In genomic region chr17:3650377-3650776, GRCm38 (mm10) we compare ENCODE assay signal across 32 mouse cellular contexts. TPM values are rescaled to one million over a fixed set of nuclear protein-coding genes. Genes with fewer than 3 reads are reported as not detected.
DNase-seq lines count a peak whose midpoint lies in the region; ATAC-seq lines count a peak whose summit lies in the region.
"Had no signal": no experiment of that assay in that cellular context is flagged by ENCODE, and none has a peak within 500 bp of the region (broad histone marks: within the 10 kb centered on the region; RNA-seq: fewer than 3 reads in every experiment).

No protein-coding gene starts in this region.

- H3K4me1 ChIP-seq in midbrain, embryonic 12.5 days = peaks cover 9% of the 10 kb centered on the region; the same call in 1 of the 2 replicates
- 0 out of 2 replicates have a peak, but pooled peaks cover 7% of the 10 kb centered on the region for H3K4me1 ChIP-seq in midbrain, embryonic 15.5 days
- H3K4me1 ChIP-seq: embryonic facial prominence, embryonic 12.5 days; embryonic facial prominence, embryonic 15.5 days; heart, embryonic 12.5 days; heart, embryonic 15.5 days; hindbrain, embryonic 15.5 days had no signal

- no peak overlapping the region for H3K27ac ChIP-seq in midbrain, embryonic 12.5 days (replicated peaks)
- H3K27ac ChIP-seq in midbrain, embryonic 15.5 days = no peak overlapping the region
- H3K27ac ChIP-seq: embryonic facial prominence, embryonic 12.5 days; embryonic facial prominence, embryonic 15.5 days; forebrain, embryonic 12.5 days; heart, embryonic 15.5 days; hindbrain, embryonic 15.5 days had no signal

- no peaks in the 10 kb centered on the region for H3K27me3 ChIP-seq in midbrain, embryonic 12.5 days
- no peaks in the 10 kb centered on the region for H3K27me3 ChIP-seq in midbrain, embryonic 15.5 days (replicated peaks)
- H3K27me3 ChIP-seq: CH12.LX; embryonic facial prominence, embryonic 12.5 days; embryonic facial prominence, embryonic 15.5 days; forebrain, embryonic 12.5 days; heart, embryonic 12.5 days; heart, embryonic 15.5 days; hindbrain, embryonic 15.5 days had no signal

- WGBS in midbrain, embryonic 12.5 days = 15% methylated on average over 3 of the region's 3 CpGs
- WGBS in midbrain, embryonic 15.5 days = 12% methylated on average over 3 of the region's 3 CpGs

- intact Hi-C loops in heart, postnatal 10 days (cut with DNase I) = no loop called here

- peak; percentile 62 for DNase-seq in heart, adult 11 months
- DNase-seq in heart, postnatal 10 days = no peak
- peak; percentile 25 for DNase-seq in retina, embryonic 14.5 days (ENCODE audit: low spot score)
- no peak for DNase-seq in lung, postnatal 25 days (ENCODE audit: low spot score)
- no peak for DNase-seq in layer of hippocampus, postnatal 36 days
- DNase-seq: adrenal gland, postnatal 10 days; adrenal gland, postnatal 36 days; B cell, adult 2 months; cerebellum, adult 11 months; cerebellum, adult 2 months; cerebellum, adult 9-11 months; cerebellum, postnatal 25 days; gastrocnemius, postnatal 10 days; heart, adult 18-20 months; heart, postnatal 14 days; heart, postnatal 4 days had no signal

- H3K36me3 ChIP-seq in midbrain, embryonic 12.5 days = no peaks in the 10 kb centered on the region
- no peaks in the 10 kb centered on the region for H3K36me3 ChIP-seq in midbrain, embryonic 15.5 days (replicated peaks)
- H3K36me3 ChIP-seq: embryonic facial prominence, embryonic 12.5 days; embryonic facial prominence, embryonic 15.5 days; forebrain, embryonic 12.5 days; G1E; heart, embryonic 12.5 days; heart, embryonic 15.5 days; hindbrain, embryonic 15.5 days had no signal

- ATAC-seq in midbrain, embryonic 12.5 days (ENCODE audit: low FRiP score, low read depth) = 0 out of 2 replicates have a peak, but pooled peaks have one; percentile 16
- no peak for ATAC-seq in midbrain, embryonic 15.5 days (replicated peaks)
- ATAC-seq: forebrain, embryonic 16.5 days; Patski had no signal

- no peak overlapping the region for H3K4me3 ChIP-seq in midbrain, embryonic 12.5 days
- no peak overlapping the region for H3K4me3 ChIP-seq in midbrain, embryonic 15.5 days
- H3K4me3 ChIP-seq: embryonic facial prominence, embryonic 12.5 days; embryonic facial prominence, embryonic 15.5 days; forebrain, embryonic 12.5 days; heart, embryonic 12.5 days; heart, embryonic 15.5 days; hindbrain, embryonic 15.5 days had no signal

- H3K9me3 ChIP-seq in midbrain, embryonic 12.5 days = no peaks in the 10 kb centered on the region
- H3K9me3 ChIP-seq in midbrain, embryonic 15.5 days = no peaks in the 10 kb centered on the region
- H3K9me3 ChIP-seq: embryonic facial prominence, embryonic 12.5 days; embryonic facial prominence, embryonic 15.5 days; forebrain, embryonic 12.5 days; G1E; heart, embryonic 15.5 days; hindbrain, embryonic 15.5 days had no signal

- H3K9ac ChIP-seq in midbrain, embryonic 12.5 days (replicated peaks) = no peak overlapping the region
- no peak overlapping the region for H3K9ac ChIP-seq in midbrain, embryonic 15.5 days
- H3K9ac ChIP-seq: embryonic facial prominence, embryonic 12.5 days; embryonic facial prominence, embryonic 15.5 days; forebrain, embryonic 12.5 days; heart, embryonic 12.5 days; heart, embryonic 15.5 days; hindbrain, embryonic 15.5 days had no signal

- H3K4me2 ChIP-seq in midbrain, embryonic 12.5 days (replicated peaks) = no peak overlapping the region
- no peak overlapping the region for H3K4me2 ChIP-seq in midbrain, embryonic 15.5 days
- H3K4me2 ChIP-seq: embryonic facial prominence, embryonic 12.5 days; embryonic facial prominence, embryonic 15.5 days; forebrain, embryonic 12.5 days; heart, embryonic 12.5 days; heart, embryonic 15.5 days; hindbrain, embryonic 15.5 days had no signal

RNA-seq across cellular contexts. Expression of gene Nox3, which starts 45.7 kb away (rescaled TPM):
- not detected for total RNA-seq in heart, postnatal 10 days (2021)
- not detected in 2 replicates for polyA plus RNA-seq in midbrain, embryonic 12.5 days (2016; fragmentation: Nextera tagmentation; extraction: Ambion mirVana)
- not detected in 2 replicates for polyA plus RNA-seq in midbrain, embryonic 15.5 days (2015; fragmentation: Nextera tagmentation; extraction: Ambion mirVana)
- total RNA-seq in layer of hippocampus, postnatal 36 days (2021) = not detected
- total RNA-seq: adrenal gland, adult 18-20 months; adrenal gland, postnatal 10 days; adrenal gland, postnatal 36 days; CH12.LX; common myeloid progenitor, adult 5-6 weeks; G1E; gastrocnemius, adult 18-20 months; gastrocnemius, postnatal 10 days; gastrocnemius, postnatal 4 days; heart, adult 18-20 months; heart, postnatal 14 days; heart, postnatal 4 days had no signal
- polyA plus RNA-seq: cerebellum, adult 2 months; embryonic facial prominence, embryonic 15.5 days; forebrain, embryonic 12.5 days; forebrain, embryonic 16.5 days; G1E; heart, embryonic 12.5 days; heart, embryonic 15.5 days; hindbrain, embryonic 15.5 days; Patski had no signal

Comparison
In these comparisons a context has a peak if more than half of its experiments do, and no peak if none do; other contexts are left out.
1. DNase-seq: peak in heart, adult 11 months (single experiment) and retina, embryonic 14.5 days (single experiment); none in heart, postnatal 10 days (0 of 2), lung, postnatal 25 days (single experiment) and layer of hippocampus, postnatal 36 days (0 of 2).